Mouse (Mus musculus) adrenal gland, adult 8-10 months (tissue): ENCODE measurements around the gene Abcg5. TPM values are rescaled to one million over a fixed set of nuclear protein-coding genes. Genes with fewer than 3 reads are reported as not detected.

Experiments
- DNase-seq: peaks from one replicate; pipeline ENCODE4 v3.0.0; 2022
- total RNA-seq, 4 experiments: library from RNA; stranded (reverse); gene quantifications; 2 replicates each; pipeline ENCODE4 v1.2.4; 2022

Abcg5 gene
- under 1 TPM in 1 of 4 experiments, not detected in 3; 0.21 TPM for total RNA-seq

GRCm38 (mm10) chr17:84682734-84683717, at the start of gene Abcg5:
Abcg5 (minus strand) TSS chr17:84683011.
- DNase-seq = no peak

DNA sequence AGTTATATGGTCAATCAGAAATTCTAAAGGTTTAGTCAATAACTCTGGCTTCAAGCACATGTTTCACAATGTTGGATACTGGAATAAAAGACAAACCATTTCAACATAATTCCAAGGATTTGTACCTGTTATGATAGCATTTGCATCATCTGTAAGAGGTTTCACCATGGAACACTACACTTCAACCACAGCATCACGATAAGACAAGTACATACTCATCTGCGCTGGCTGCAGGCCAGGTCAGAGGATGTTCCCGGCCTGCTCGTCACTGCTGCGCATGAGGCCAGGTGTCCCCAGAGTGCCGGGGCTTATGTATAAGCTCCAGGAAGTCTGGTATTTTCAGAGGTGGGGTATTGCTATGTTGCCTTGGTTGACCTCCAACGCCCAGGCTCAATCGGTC, 49.8 kb upstream of the Abcg5 start:
- DNase-seq = no peak

GRCm38 (mm10) chr17:84731361-84731760, 48.5 kb upstream of the Abcg5 start:
- no peak for DNase-seq

GRCm38 (mm10) chr17:84729140-84729539, 46.3 kb upstream of the Abcg5 start:
- DNase-seq = no peak

- no peak for DNase-seq
Observed at GRCm38 (mm10) chr17:84728201-84728911, 45.5 kb upstream of the Abcg5 start.

DNA sequence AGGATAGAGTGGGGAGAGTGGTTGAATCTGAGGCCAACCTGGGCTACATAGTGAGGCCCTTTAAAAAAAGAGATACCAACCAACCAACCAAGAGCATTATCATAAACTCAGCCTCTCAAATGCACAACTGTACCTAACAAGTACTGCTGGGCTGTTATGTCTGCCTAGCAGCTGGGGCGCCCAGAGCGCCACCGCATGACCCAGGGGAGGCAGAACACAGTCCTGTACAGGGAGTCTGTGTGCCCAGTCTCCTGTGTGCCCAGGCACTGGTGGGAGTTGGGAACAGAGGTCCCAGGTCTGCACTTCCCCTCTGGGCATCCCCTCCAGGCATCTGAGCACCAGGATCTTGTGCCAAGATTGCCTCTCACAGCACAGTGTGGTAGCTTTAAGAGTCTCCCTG, 42.4 kb upstream of the Abcg5 start:
- no peak for DNase-seq

GRCm38 (mm10) chr17:84724028-84724427, 41.2 kb upstream of the Abcg5 start:
- DNase-seq = no peak

- DNase-seq = no peak
Observed at GRCm38 (mm10) chr17:84719105-84719504, 36.3 kb upstream of the Abcg5 start.

GRCm38 (mm10) chr17:84717416-84717815, 34.6 kb upstream of the Abcg5 start:
- DNase-seq = no peak

- no peak for DNase-seq
Observed at GRCm38 (mm10) chr17:84716252-84716872, 33.6 kb upstream of the Abcg5 start.

GRCm38 (mm10) chr17:84714930-84715329, 32.1 kb upstream of the Abcg5 start:
- DNase-seq = no peak

GRCm38 (mm10) chr17:84713563-84714164, 30.9 kb upstream of the Abcg5 start:
- no peak for DNase-seq

DNA sequence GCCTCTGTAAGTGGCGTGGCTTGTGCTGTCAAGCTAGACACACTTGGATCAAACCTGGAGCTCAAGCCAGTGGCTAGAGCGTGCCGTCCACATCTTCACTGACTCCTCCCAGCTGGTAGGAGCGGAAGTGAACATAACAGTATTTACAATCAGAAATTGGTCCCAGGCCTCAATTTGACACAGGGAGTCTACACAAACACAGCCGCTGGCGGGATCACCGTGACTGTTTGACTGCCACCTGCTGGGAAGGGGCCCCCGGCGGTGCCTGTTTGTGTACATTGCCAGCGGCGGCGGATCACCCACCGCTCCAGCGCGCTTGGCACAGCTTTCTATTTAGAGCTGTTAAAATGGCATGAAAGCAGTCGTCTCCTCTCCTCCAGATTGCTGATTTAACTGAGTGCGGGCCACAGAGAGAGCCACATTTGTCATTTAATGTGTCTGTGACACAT, 26.6 kb upstream of the Abcg5 start:
- no peak for DNase-seq

- no peak for DNase-seq
Observed at GRCm38 (mm10) chr17:84708818-84709217, 26.0 kb upstream of the Abcg5 start.

DNA sequence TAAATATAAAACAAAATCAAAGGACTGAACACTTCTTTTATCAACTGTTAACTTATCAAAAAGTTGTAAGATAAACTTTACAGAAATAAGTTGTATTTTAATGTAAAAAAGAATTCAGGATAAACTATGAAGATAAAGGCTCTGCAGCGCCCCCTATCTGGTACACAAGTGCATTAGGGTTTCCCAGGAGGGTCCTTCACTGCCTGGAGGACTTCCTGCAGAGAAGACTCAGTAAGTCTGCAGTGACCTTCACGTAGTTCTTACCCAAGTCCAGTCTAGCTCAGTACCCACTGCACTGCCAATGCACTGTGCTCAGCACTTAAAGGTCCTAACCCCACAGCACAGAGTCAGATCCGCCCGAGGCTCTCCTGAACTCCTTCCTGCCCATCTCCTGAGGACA, 24.6 kb upstream of the Abcg5 start:
- no peak for DNase-seq

DNA sequence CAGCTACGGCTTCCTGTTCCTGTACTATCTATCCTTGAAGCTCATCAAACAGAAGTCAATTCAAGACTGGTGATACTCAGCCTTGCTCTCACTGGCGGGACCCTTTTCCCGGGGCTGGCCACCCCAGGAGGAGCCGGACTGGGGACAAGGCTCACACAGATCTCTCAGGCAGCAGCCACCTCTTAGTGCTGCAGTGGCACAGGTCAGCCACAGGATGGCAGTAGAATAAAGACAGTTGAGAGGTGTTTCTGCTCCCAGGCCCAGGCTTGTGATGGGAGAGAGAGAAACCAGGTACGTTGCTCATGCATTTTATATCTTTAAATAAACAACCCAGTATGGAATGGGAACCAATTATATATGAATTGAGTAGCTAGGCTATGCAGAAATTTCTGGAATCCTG, 15.9 kb upstream of the Abcg5 start:
- no peak for DNase-seq

GRCm38 (mm10) chr17:84696537-84696936, 13.7 kb upstream of the Abcg5 start:
- DNase-seq = no peak

DNA sequence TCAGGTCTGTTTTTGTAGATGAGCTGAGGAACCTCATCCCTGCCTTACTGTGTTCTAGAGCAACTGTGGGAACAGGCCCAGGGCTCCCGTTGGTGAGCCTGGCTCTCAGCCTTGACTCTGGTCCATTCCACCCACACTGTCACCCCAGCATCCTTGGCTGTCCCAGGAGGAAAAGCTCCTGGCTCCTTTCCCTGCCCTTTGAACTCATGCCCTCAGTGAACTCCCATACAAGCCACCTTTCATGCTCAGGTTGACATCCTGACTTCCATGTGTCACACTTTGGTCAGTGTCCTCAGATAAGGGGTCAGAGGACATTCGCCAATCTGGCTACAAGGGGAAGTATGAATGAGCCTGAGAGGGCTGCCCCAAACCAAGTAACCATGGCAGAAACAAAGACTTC, 10.9 kb upstream of the Abcg5 start:
- no peak for DNase-seq

- no peak for DNase-seq
Observed at GRCm38 (mm10) chr17:84690111-84690510, 7.3 kb upstream of the Abcg5 start.

DNA sequence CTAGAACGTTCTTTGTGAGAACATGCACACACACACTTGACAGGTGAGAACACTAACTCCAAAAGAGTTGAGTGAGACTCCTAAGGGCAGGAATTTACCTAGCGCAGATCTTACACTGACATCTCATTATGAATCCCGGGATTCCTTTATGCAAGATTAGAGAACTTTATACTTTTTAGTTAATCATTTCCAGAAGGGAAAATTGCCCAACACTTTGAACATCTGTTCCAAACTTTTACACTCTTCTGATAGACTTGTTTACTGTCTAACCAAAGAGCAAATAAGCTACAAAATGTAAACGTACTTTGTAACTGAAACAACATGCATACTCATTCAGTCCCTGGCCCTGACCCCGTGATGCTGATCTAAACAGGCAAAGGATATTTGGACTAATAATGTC, 6.5 kb upstream of the Abcg5 start:
- no peak for DNase-seq

GRCm38 (mm10) chr17:84688834-84689233, 6.0 kb upstream of the Abcg5 start:
- DNase-seq = peak; percentile 81

DNA sequence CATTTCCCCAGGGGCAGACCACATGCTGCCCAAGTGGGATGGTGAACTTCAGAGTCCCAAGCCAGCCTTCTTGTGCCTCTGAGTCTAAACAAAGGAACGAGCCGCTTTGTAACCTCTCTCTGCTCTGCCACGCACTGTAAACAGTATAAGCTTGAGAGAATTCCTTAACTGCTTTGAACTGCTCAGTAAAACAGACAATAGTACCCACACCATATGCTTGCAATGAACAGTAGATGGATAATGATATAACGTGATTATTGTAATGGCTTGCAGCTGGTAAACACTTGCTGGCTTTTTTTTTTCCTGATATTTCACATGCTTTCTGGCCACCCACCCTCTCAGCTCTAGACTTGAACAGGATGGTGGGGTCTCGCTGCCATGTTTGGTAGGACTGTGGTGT, 5.2 kb upstream of the Abcg5 start:
- DNase-seq = no peak

DNA sequence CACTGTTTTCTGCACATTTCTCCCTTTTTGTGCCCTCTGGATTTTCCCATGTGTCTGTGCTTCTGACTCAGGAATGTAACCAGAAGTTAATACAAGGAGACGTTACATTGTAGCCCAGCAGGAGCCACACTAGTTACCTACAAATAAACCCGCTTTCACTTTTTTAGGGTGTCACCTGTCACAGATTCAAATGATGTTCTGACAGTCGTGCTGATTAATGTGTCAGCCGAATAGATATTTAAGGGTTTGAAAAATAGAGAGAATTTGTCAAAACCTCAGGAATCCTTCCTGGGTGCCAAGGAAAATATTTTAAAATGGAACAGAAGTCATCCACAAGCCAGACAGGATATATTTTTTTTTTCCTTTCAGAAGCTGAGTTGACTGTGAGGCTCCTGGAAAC, 2.5 kb upstream of the Abcg5 start:
- no peak for DNase-seq
